Mouse (Mus musculus): ENCODE data around the gene Olfr761.
"Not testable (repeated sequence)": the region's sequence is repeated elsewhere in the genome, so short reads cannot be mapped to it uniquely, and the experiment has no call there.

Olfr761 gene

GRCm38 (mm10) chr17:37952979-37953378 lies at the start of gene Olfr761:
Olfr761 (minus strand) TSS chr17:37953079.
- DNase-seq (ENCODE audit: low read depth, low spot score): no peak

- peak; percentile 1 for DNase-seq (ENCODE audit: low read depth, low spot score)
These were observed 42.9 kb upstream of the Olfr761 start for GRCm38 (mm10) chr17:37995635-37996307.

GRCm38 (mm10) chr17:37990453-37990961 lies 37.6 kb upstream of the Olfr761 start:
- DNase-seq (ENCODE audit: low read depth, low spot score): peak; percentile 1

- no peak for DNase-seq (ENCODE audit: low read depth, low spot score)
These were observed 20.7 kb upstream of the Olfr761 start for GRCm38 (mm10) chr17:37973591-37973990.

- DNase-seq (ENCODE audit: low read depth, low spot score): no peak
These were observed 32.6 kb downstream of the Olfr761 start, which contains the start of gene Olfr128 for GRCm38 (mm10) chr17:37920248-37920647. Olfr128 (plus strand) TSS chr17:37920548.

- not testable (repeated sequence) for DNase-seq (ENCODE audit: low read depth, low spot score)
These were observed 46.1 kb downstream of the Olfr761 start for GRCm38 (mm10) chr17:37906821-37907220.

Measured in mesoderm, embryonic 11.5 days (tissue).